ENCODE assay signal across 8 mouse cellular contexts in genomic region chr7:28946271-28946610, GRCm38 (mm10). TPM values are rescaled to one million over a fixed set of nuclear protein-coding genes. Genes with fewer than 3 reads are reported as not detected.
A peak's percentile ranks its signal among the peaks of the same experiment; 100 is the strongest.
DNase-seq lines count a peak whose midpoint lies in the region; ATAC-seq and TF ChIP-seq lines count a peak whose summit lies in the region.

No protein-coding gene starts in this region.

- H3K27ac ChIP-seq in forebrain, embryonic 12.5 days = peak overlapping the region; percentile 71
- no peak overlapping the region for H3K27ac ChIP-seq in forebrain, embryonic 13.5 days
- H3K27ac ChIP-seq in lung, embryonic 16.5 days (ENCODE audit: low read length) = peak overlapping the region; percentile 92
- peak overlapping the region; percentile 92 for H3K27ac ChIP-seq in intestine, embryonic 15.5 days
- peak overlapping the region; percentile 90 for H3K27ac ChIP-seq in olfactory bulb, adult 2 months (ENCODE audit: insufficient read depth, low read depth, low read length)

- 0 out of 2 replicates have a peak overlapping the region, but pooled peaks have one; percentile 33 for H3K9ac ChIP-seq in forebrain, embryonic 12.5 days
- no peak overlapping the region for H3K9ac ChIP-seq in forebrain, embryonic 13.5 days
- peak overlapping the region; percentile 38; the same call in 1 of the 2 replicates for H3K9ac ChIP-seq in lung, embryonic 16.5 days (ENCODE audit: low read length)
- 0 out of 2 replicates have a peak overlapping the region, but pooled peaks have one; percentile 20 for H3K9ac ChIP-seq in intestine, embryonic 15.5 days

- 25% methylated on average over 1 of the region's 1 CpGs for WGBS in forebrain, embryonic 12.5 days
- WGBS in forebrain, embryonic 13.5 days = 41% methylated on average over 1 of the region's 1 CpGs
- 26% methylated on average over 1 of the region's 1 CpGs for WGBS in lung, embryonic 16.5 days
- WGBS in lung, adult 2 months = 23% methylated on average over 1 of the region's 1 CpGs
- 6% methylated on average over 1 of the region's 1 CpGs for WGBS in intestine, embryonic 15.5 days
- WGBS in olfactory bulb, adult 2 months = 46% methylated on average over 1 of the region's 1 CpGs

- H3K4me2 ChIP-seq in forebrain, embryonic 12.5 days = no peak overlapping the region
- no peak overlapping the region for H3K4me2 ChIP-seq in forebrain, embryonic 13.5 days
- H3K4me2 ChIP-seq in lung, embryonic 16.5 days (ENCODE audit: low read depth, low read length) = peak overlapping the region; percentile 11
- H3K4me2 ChIP-seq in intestine, embryonic 15.5 days (replicated peaks) = peak overlapping the region; percentile 33; the same call in 1 of the 2 replicates

- no peak for DNase-seq in lung, adult 2 months
- DNase-seq in frontal cortex, postnatal 14 days (ENCODE audit: low spot score in 2 of 2) = no peak
- no peak for DNase-seq in T-cell, adult 2 months (ENCODE audit: low spot score)

- no peaks in the 10 kb centered on the region for H3K9me3 ChIP-seq in forebrain, embryonic 12.5 days
- no peaks in the 10 kb centered on the region for H3K9me3 ChIP-seq in forebrain, embryonic 13.5 days (replicated peaks)
- H3K9me3 ChIP-seq in lung, embryonic 16.5 days (ENCODE audit: control insufficient read depth, low read length) = no peaks in the 10 kb centered on the region
- H3K9me3 ChIP-seq in intestine, embryonic 15.5 days = no peaks in the 10 kb centered on the region

- H3K27me3 ChIP-seq in forebrain, embryonic 12.5 days = 0 out of 2 replicates have a peak, but pooled peaks cover 7% of the 10 kb centered on the region
- H3K27me3 ChIP-seq in forebrain, embryonic 13.5 days = peaks cover 6% of the 10 kb centered on the region; the same call in 1 of the 2 replicates
- no peaks in the 10 kb centered on the region for H3K27me3 ChIP-seq in lung, embryonic 16.5 days (ENCODE audit: control insufficient read depth, insufficient read depth, low read depth, low read length)
- H3K27me3 ChIP-seq in intestine, embryonic 15.5 days (replicated peaks) = no peaks in the 10 kb centered on the region

- ATAC-seq in forebrain, embryonic 12.5 days (ENCODE audit: low FRiP score) = no peak
- no peak for ATAC-seq in forebrain, embryonic 13.5 days
- ATAC-seq in lung, embryonic 16.5 days (ENCODE audit: low read depth) = 0 out of 2 replicates have a peak, but pooled peaks have one; percentile 21
- no peak for ATAC-seq in intestine, embryonic 15.5 days

- no peak for TF ChIP-seq CTCF in lung, adult 2 months (IDR thresholded peaks at IDR 0.05; ENCODE audit: insufficient read depth, low read length)
- TF ChIP-seq CTCF in olfactory bulb, adult 2 months (IDR thresholded peaks at IDR 0.05; ENCODE audit: insufficient read depth, low read depth, low read length) = no peak

- no peak for TF ChIP-seq POLR2A in lung, adult 2 months (IDR thresholded peaks at IDR 0.05; ENCODE audit: borderline replicate concordance, extremely low read depth, low read depth, low read length)
- TF ChIP-seq POLR2A in olfactory bulb, adult 2 months (IDR thresholded peaks at IDR 0.05; ENCODE audit: insufficient read depth, low read depth, low read length) = no peak

- peaks cover 44% of the 10 kb centered on the region for H3K4me1 ChIP-seq in forebrain, embryonic 12.5 days
- H3K4me1 ChIP-seq in forebrain, embryonic 13.5 days = peaks cover 30% of the 10 kb centered on the region
- peaks cover 88% of the 10 kb centered on the region for H3K4me1 ChIP-seq in lung, embryonic 16.5 days (replicated peaks; ENCODE audit: control insufficient read depth, insufficient read depth, low read length)
- H3K4me1 ChIP-seq in lung, adult 2 months (ENCODE audit: control insufficient read depth, insufficient read depth, low read length) = peaks cover 46% of the 10 kb centered on the region
- H3K4me1 ChIP-seq in intestine, embryonic 15.5 days (replicated peaks) = peaks cover 82% of the 10 kb centered on the region
- peaks cover 46% of the 10 kb centered on the region for H3K4me1 ChIP-seq in olfactory bulb, adult 2 months (ENCODE audit: control insufficient read depth, insufficient read depth, low read length)

- H3K36me3 ChIP-seq in forebrain, embryonic 12.5 days (replicated peaks) = peaks cover 12% of the 10 kb centered on the region; the same call in 1 of the 2 replicates
- H3K36me3 ChIP-seq in forebrain, embryonic 13.5 days (ENCODE audit: poor library complexity, severe bottlenecking) = peaks cover 17% of the 10 kb centered on the region
- H3K36me3 ChIP-seq in lung, embryonic 16.5 days (ENCODE audit: control insufficient read depth, insufficient read depth, low read length) = no peaks in the 10 kb centered on the region
- peaks cover 3% of the 10 kb centered on the region; the same call in 1 of the 2 replicates for H3K36me3 ChIP-seq in intestine, embryonic 15.5 days

- H3K4me3 ChIP-seq in forebrain, embryonic 12.5 days (replicated peaks) = no peak overlapping the region
- H3K4me3 ChIP-seq in forebrain, embryonic 13.5 days = no peak overlapping the region
- H3K4me3 ChIP-seq in lung, embryonic 16.5 days (ENCODE audit: low read length) = no peak overlapping the region
- no peak overlapping the region for H3K4me3 ChIP-seq in lung, adult 2 months (replicated peaks; ENCODE audit: extremely low read depth, low read depth, low read length)
- no peak overlapping the region for H3K4me3 ChIP-seq in intestine, embryonic 15.5 days (replicated peaks)
- H3K4me3 ChIP-seq in olfactory bulb, adult 2 months (ENCODE audit: insufficient read depth, low read depth, low read length) = no peak overlapping the region

RNA-seq across cellular contexts. Expression of gene Actn4, which starts 15.9 kb away (rescaled TPM):
- polyA plus RNA-seq in forebrain, embryonic 12.5 days (2016; fragmentation: Nextera tagmentation; extraction: Ambion mirVana) = 159 and 171 TPM in 2 replicates
- polyA plus RNA-seq in forebrain, embryonic 13.5 days (2015; fragmentation: Nextera tagmentation; extraction: Ambion mirVana) = 114 and 136 TPM in 2 replicates
- polyA plus RNA-seq in lung, embryonic 16.5 days (2015; fragmentation: Nextera tagmentation; extraction: Ambion mirVana) = 313 and 319 TPM in 2 replicates
- 314 and 324 TPM in 2 replicates for polyA plus RNA-seq in lung, adult 2 months (2012; rRNA removed)
- 340 and 361 TPM in 2 replicates for polyA plus RNA-seq in intestine, embryonic 15.5 days (2015; fragmentation: Nextera tagmentation; extraction: Ambion mirVana)
- 498 TPM in 1 of 2 replicates, not detected in the other for polyA plus RNA-seq in olfactory bulb, adult 2 months (2012; ENCODE audit: insufficient read depth, insufficient read length, low replicate concordance, missing spikeins)

RNA-seq across cellular contexts. Expression of gene Eif3k, which starts 35.4 kb away (rescaled TPM):
- 314 and 342 TPM in 2 replicates for polyA plus RNA-seq in forebrain, embryonic 12.5 days (2016; fragmentation: Nextera tagmentation; extraction: Ambion mirVana)
- 351 and 356 TPM in 2 replicates for polyA plus RNA-seq in forebrain, embryonic 13.5 days (2015; fragmentation: Nextera tagmentation; extraction: Ambion mirVana)
- 366 and 367 TPM in 2 replicates for polyA plus RNA-seq in lung, embryonic 16.5 days (2015; fragmentation: Nextera tagmentation; extraction: Ambion mirVana)
- 175 and 234 TPM in 2 replicates for polyA plus RNA-seq in lung, adult 2 months (2012; rRNA removed)
- polyA plus RNA-seq in intestine, embryonic 15.5 days (2015; fragmentation: Nextera tagmentation; extraction: Ambion mirVana) = 359 and 375 TPM in 2 replicates
- not detected in 2 replicates for polyA plus RNA-seq in olfactory bulb, adult 2 months (2012; ENCODE audit: insufficient read depth, insufficient read length, low replicate concordance, missing spikeins)

RNA-seq across cellular contexts. Expression of gene Map4k1, which starts 35.6 kb away (rescaled TPM):
- polyA plus RNA-seq in forebrain, embryonic 12.5 days (2016; fragmentation: Nextera tagmentation; extraction: Ambion mirVana) = 5.0 and 5.7 TPM in 2 replicates
- 4.3 and 4.4 TPM in 2 replicates for polyA plus RNA-seq in forebrain, embryonic 13.5 days (2015; fragmentation: Nextera tagmentation; extraction: Ambion mirVana)
- polyA plus RNA-seq in lung, embryonic 16.5 days (2015; fragmentation: Nextera tagmentation; extraction: Ambion mirVana) = 8.9 and 10.7 TPM in 2 replicates
- polyA plus RNA-seq in lung, adult 2 months (2012; rRNA removed) = 16.7 and 17.0 TPM in 2 replicates
- 6.3 and 7.7 TPM in 2 replicates for polyA plus RNA-seq in intestine, embryonic 15.5 days (2015; fragmentation: Nextera tagmentation; extraction: Ambion mirVana)
- not detected in 2 replicates for polyA plus RNA-seq in olfactory bulb, adult 2 months (2012; ENCODE audit: insufficient read depth, insufficient read length, low replicate concordance, missing spikeins)

Comparison
In these comparisons a context has a peak if more than half of its experiments do, and no peak if none do; other contexts are left out.
1. H3K4me2 ChIP-seq: peak in lung, embryonic 16.5 days (single experiment) and intestine, embryonic 15.5 days (single experiment); none in forebrain, embryonic 12.5 days (single experiment) and forebrain, embryonic 13.5 days (single experiment).
2. RNA of gene Eif3k, which starts 35.4 kb away (polyA plus RNA-seq): 366 to 367 TPM in lung, embryonic 16.5 days, 359 to 375 TPM in intestine, embryonic 15.5 days, 351 to 356 TPM in forebrain, embryonic 13.5 days, 314 to 342 TPM in forebrain, embryonic 12.5 days and 175 to 234 TPM in lung, adult 2 months; not detected in olfactory bulb, adult 2 months; every median in the first group is over 100 times any median in the second.